Comparison of ENCODE assay signal across 8 mouse cellular contexts in genomic region chr17:86350236-86350635, GRCm38 (mm10).
DNase-seq lines count a peak whose midpoint lies in the region; ATAC-seq lines count a peak whose summit lies in the region.

No protein-coding gene starts in this region.

- DNase-seq in midbrain, embryonic 10.5 days (ENCODE audit: low spot score) = no peak
- peak; percentile 76 to 83 for DNase-seq in cerebellum, postnatal 36 days
- peak; percentile 87 to 89 for DNase-seq in heart, postnatal 10 days
- peak; percentile 91 for DNase-seq in lung, postnatal 10 days
- DNase-seq in thymus, postnatal 25 days = no peak

- no peaks in the 10 kb centered on the region for H3K27me3 ChIP-seq in midbrain, embryonic 16.5 days (ENCODE audit: control insufficient read depth, insufficient read depth, low read depth, low read length)
- H3K27me3 ChIP-seq in midbrain, embryonic 10.5 days (ENCODE audit: low read depth, poor library complexity, severe bottlenecking) = no peaks in the 10 kb centered on the region

- no peak for ATAC-seq in midbrain, embryonic 16.5 days
- ATAC-seq in megakaryocyte-erythroid progenitor cell, adult 5-6 weeks (replicated peaks; ENCODE audit: low FRiP score, low TSS enrichment, poor library complexity, severe bottlenecking) = no peak
- no peak for ATAC-seq in granulocyte monocyte progenitor cell, adult 5-6 weeks (replicated peaks; ENCODE audit: poor library complexity, severe bottlenecking)

- WGBS in midbrain, embryonic 16.5 days = 68% methylated on average over 3 of the region's 3 CpGs
- WGBS in midbrain, embryonic 10.5 days = 88% methylated on average over 3 of the region's 3 CpGs

- H3K9ac ChIP-seq in midbrain, embryonic 16.5 days (ENCODE audit: low read depth, low read length) = no peak overlapping the region

- H3K9me3 ChIP-seq in midbrain, embryonic 16.5 days (replicated peaks; ENCODE audit: control insufficient read depth, low read length, poor library complexity, severe bottlenecking) = no peaks in the 10 kb centered on the region
- no peaks in the 10 kb centered on the region for H3K9me3 ChIP-seq in midbrain, embryonic 10.5 days (replicated peaks)

- no peaks in the 10 kb centered on the region for H3K36me3 ChIP-seq in midbrain, embryonic 16.5 days (ENCODE audit: control insufficient read depth, insufficient read depth, low read length)
- no peaks in the 10 kb centered on the region for H3K36me3 ChIP-seq in midbrain, embryonic 10.5 days

- peaks cover 5% of the 10 kb centered on the region; the same call in 1 of the 2 replicates for H3K4me1 ChIP-seq in midbrain, embryonic 16.5 days (ENCODE audit: control insufficient read depth, insufficient read depth, low read length)
- H3K4me1 ChIP-seq in midbrain, embryonic 10.5 days = peaks cover 5% of the 10 kb centered on the region; the same call in 1 of the 2 replicates

- intact Hi-C loops in heart, postnatal 10 days (cut with DNase I) = loop anchor here (5.0 kb wide), 1 partner anchor 183 kb away; the partner anchor contains the start of gene Prkce

- H3K4me3 ChIP-seq in midbrain, embryonic 16.5 days (ENCODE audit: low read depth, low read length) = no peak overlapping the region
- no peak overlapping the region for H3K4me3 ChIP-seq in midbrain, embryonic 10.5 days

- H3K4me2 ChIP-seq in midbrain, embryonic 16.5 days (ENCODE audit: low read length) = no peak overlapping the region; the same call in 1 of the 2 replicates

- H3K27ac ChIP-seq in midbrain, embryonic 16.5 days (ENCODE audit: low read length) = 0 out of 2 replicates have a peak overlapping the region, but pooled peaks have one; percentile 18
- no peak overlapping the region for H3K27ac ChIP-seq in midbrain, embryonic 10.5 days (replicated peaks)

Comparison
In these comparisons a context has a peak if more than half of its experiments do, and no peak if none do; other contexts are left out.
1. DNase-seq: peak in cerebellum, postnatal 36 days (2 of 2), heart, postnatal 10 days (2 of 2) and lung, postnatal 10 days (single experiment); none in midbrain, embryonic 10.5 days (single experiment) and thymus, postnatal 25 days (single experiment).